Mouse (Mus musculus): ENCODE data around the gene Snurf.

Gene Snurf

GRCm38 (mm10) chr7:60004606-60005330 is at the start of gene Snurf, which contains the start of gene Gm38393:
Gene Snurf, minus strand, starts transcription at chr7:60005049.
Gene Gm38393, minus strand, starts transcription at chr7:60005064.
- DNase-seq = no peak

- DNase-seq = no peak
Observed at GRCm38 (mm10) chr7:60047481-60048201, 42.8 kb upstream of the Snurf start.

- no peak for DNase-seq
Observed at GRCm38 (mm10) chr7:60013186-60013585, 8.3 kb upstream of the Snurf start.

- no peak for DNase-seq
Observed at GRCm38 (mm10) chr7:60007727-60008360, 3.0 kb upstream of the Snurf start.

- no peak for DNase-seq
Observed at GRCm38 (mm10) chr7:60006262-60006661, 1.4 kb upstream of the Snurf start.

GRCm38 (mm10) chr7:60003921-60004605 is 786 bp downstream of the Snurf start:
- no peak for DNase-seq

GRCm38 (mm10) chr7:60003006-60003865 is 1.6 kb downstream of the Snurf start:
- DNase-seq = no peak

- DNase-seq = no peak
Observed at GRCm38 (mm10) chr7:59978646-59979045, 26.2 kb downstream of the Snurf start.

Data from thymus, adult 18-20 months (tissue).